Mouse (Mus musculus) mouse trophoblast stem cell (cell line): ENCODE results near the gene Jph3.

Source experiments
- in situ Hi-C, 2 experiments: fragments of 300-500 bp; cut with MseI, MboI; formaldehyde crosslinking; loops; 2 replicates in 1 of 2; 3 replicates in 1 of 2; pipeline ENCODE4 v1.15.1; 2025

Jph3 gene

GRCm38 (mm10) chr8:121786542-121786941 is 57.1 kb downstream of the Jph3 start:
- in situ Hi-C loops, result no loop called here

- in situ Hi-C loops, result no loop called here
Measured at GRCm38 (mm10) chr8:121788786-121789185, 59.4 kb downstream of the Jph3 start.

GRCm38 (mm10) chr8:121792159-121792558 is 62.7 kb downstream of the Jph3 start:
- in situ Hi-C loops, result no loop called here

- in situ Hi-C loops, result no loop called here
Measured at GRCm38 (mm10) chr8:121792627-121793026, 63.2 kb downstream of the Jph3 start.

- in situ Hi-C loops, result no loop called here
Measured at GRCm38 (mm10) chr8:121794151-121794550, 64.7 kb downstream of the Jph3 start.

GRCm38 (mm10) chr8:121795461-121795860 is 66.0 kb downstream of the Jph3 start:
- in situ Hi-C loops, result no loop called here

GRCm38 (mm10) chr8:121796406-121796805 is 67.0 kb downstream of the Jph3 start:
- in situ Hi-C loops, result no loop called here

GRCm38 (mm10) chr8:121798401-121798800 is 69.0 kb downstream of the Jph3 start:
- in situ Hi-C loops, result no loop called here

- in situ Hi-C loops, result no loop called here
Measured at GRCm38 (mm10) chr8:121804829-121805228, 75.4 kb downstream of the Jph3 start.

- in situ Hi-C loops, result no loop called here
Measured at GRCm38 (mm10) chr8:121806126-121806525, 76.7 kb downstream of the Jph3 start.

GRCm38 (mm10) chr8:121808032-121808431 is 78.6 kb downstream of the Jph3 start:
- in situ Hi-C loops, result no loop called here

GRCm38 (mm10) chr8:121809524-121810155 is 80.2 kb downstream of the Jph3 start:
- in situ Hi-C loops, result no loop called here

GRCm38 (mm10) chr8:121811502-121811901 is 82.1 kb downstream of the Jph3 start:
- in situ Hi-C loops, result no loop called here

GRCm38 (mm10) chr8:121811931-121812570 is 82.6 kb downstream of the Jph3 start:
- in situ Hi-C loops, result no loop called here

GRCm38 (mm10) chr8:121818226-121818625 is 88.8 kb downstream of the Jph3 start:
- in situ Hi-C loops, result no loop called here

- in situ Hi-C loops, result no loop called here
Measured at GRCm38 (mm10) chr8:121820840-121821239, 91.4 kb downstream of the Jph3 start.

GRCm38 (mm10) chr8:121821320-121821719 is 91.9 kb downstream of the Jph3 start:
- in situ Hi-C loops, result no loop called here

- in situ Hi-C loops, result no loop called here
Measured at GRCm38 (mm10) chr8:121821770-121822169, 92.3 kb downstream of the Jph3 start.

- in situ Hi-C loops, result no loop called here
Measured at GRCm38 (mm10) chr8:121827726-121828125, 98.3 kb downstream of the Jph3 start.

- in situ Hi-C loops, result no loop called here
Measured at GRCm38 (mm10) chr8:121828376-121829023, 99.1 kb downstream of the Jph3 start.

- in situ Hi-C loops, result no loop called here
Measured at GRCm38 (mm10) chr8:121829048-121829776, 99.8 kb downstream of the Jph3 start, which contains the start of gene Klhdc4. TSS of gene Klhdc4 (minus strand) at chr8:121829569.

- in situ Hi-C loops, result no loop called here
Measured at GRCm38 (mm10) chr8:121829777-121830362, 100.4 kb downstream of the Jph3 start.
